Mouse (Mus musculus) C2C12 (cell line): ENCODE results near the gene Aff3.

Experiments used
- CEBPB ChIP-seq: IDR thresholded peaks from one replicate; pipeline ENCODE4 v1.6.1; 2011; ENCODE audit warnings: low read depth, mild to moderate bottlenecking, control low read depth, moderate library complexity
- CTCF ChIP-seq: IDR thresholded peaks from one replicate; pipeline ENCODE4 v1.5.1; 2011; ENCODE audit not compliant: control insufficient read depth, insufficient read depth, insufficient read length
- MAX ChIP-seq: IDR thresholded peaks from one replicate; pipeline ENCODE4 v1.6.1; 2011; ENCODE audit warnings: mild to moderate bottlenecking, control low read depth

GRCm38 (mm10) chr1:38654981-38655540, 9.7 kb downstream of the Aff3 start:
- TF ChIP-seq CTCF = no peak
- no peak for TF ChIP-seq CEBPB
- TF ChIP-seq MAX = no peak
